Mouse (Mus musculus) erythroblast, embryonic 14.5 days (primary cell): Measurements from ENCODE around the gene Car5b.

Experiments used
- GATA1 ChIP-seq: IDR thresholded peaks from 2 replicates; pipeline ENCODE4 v1.6.1; 2012; ENCODE audit warnings: low read length, inconsistent platforms, mixed read lengths
- TAL1 ChIP-seq: IDR thresholded peaks from 3 replicates; pipeline ENCODE4 v1.6.1; 2012; ENCODE audit warnings: low read length, inconsistent platforms, mixed read lengths

GRCm38 (mm10) chrX:164013318-164013717, 14.5 kb downstream of the Car5b start:
- TF ChIP-seq GATA1 (no peak), TAL1 (no peak)
